Mouse (Mus musculus) left cerebral cortex, adult 8-10 months (tissue): ENCODE results near the gene Atp6v1fnb. TPM values are rescaled to one million over a fixed set of nuclear protein-coding genes. Genes with fewer than 3 reads are reported as not detected.

Experiments
- DNase-seq, 2 experiments: peaks; one replicate each; pipeline ENCODE4 v3.0.0; 2022; ENCODE audit warnings: low spot score in 2 of 2
- total RNA-seq, 4 experiments: library from RNA; stranded (reverse); gene quantifications; 2 replicates each; pipeline ENCODE4 v1.2.4; 2022

The Atp6v1fnb gene
- total RNA-seq, 4 experiments from 2014 or later = 0.57 to 0.89 TPM; not detected in 2

DNA sequence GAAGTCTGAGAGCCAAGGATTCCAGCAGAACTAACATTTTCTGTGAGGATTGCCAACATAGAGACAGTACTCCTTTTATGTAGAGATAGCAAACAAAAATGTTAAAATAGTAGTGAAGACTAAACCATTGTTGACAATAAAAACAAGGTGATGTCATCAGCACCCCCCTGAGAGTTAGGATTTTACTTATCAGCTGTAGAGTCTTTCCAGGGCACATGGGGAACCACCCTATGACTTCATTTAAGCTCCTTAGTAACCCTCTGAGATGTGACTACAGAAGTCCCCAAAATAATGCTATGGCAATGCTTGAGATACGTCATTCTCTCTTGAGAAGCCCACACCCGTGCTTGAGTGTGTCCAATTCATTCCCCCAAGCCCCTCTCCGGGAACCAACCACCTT is 7.8 kb upstream of the Atp6v1fnb start:
- no peak for DNase-seq

DNA sequence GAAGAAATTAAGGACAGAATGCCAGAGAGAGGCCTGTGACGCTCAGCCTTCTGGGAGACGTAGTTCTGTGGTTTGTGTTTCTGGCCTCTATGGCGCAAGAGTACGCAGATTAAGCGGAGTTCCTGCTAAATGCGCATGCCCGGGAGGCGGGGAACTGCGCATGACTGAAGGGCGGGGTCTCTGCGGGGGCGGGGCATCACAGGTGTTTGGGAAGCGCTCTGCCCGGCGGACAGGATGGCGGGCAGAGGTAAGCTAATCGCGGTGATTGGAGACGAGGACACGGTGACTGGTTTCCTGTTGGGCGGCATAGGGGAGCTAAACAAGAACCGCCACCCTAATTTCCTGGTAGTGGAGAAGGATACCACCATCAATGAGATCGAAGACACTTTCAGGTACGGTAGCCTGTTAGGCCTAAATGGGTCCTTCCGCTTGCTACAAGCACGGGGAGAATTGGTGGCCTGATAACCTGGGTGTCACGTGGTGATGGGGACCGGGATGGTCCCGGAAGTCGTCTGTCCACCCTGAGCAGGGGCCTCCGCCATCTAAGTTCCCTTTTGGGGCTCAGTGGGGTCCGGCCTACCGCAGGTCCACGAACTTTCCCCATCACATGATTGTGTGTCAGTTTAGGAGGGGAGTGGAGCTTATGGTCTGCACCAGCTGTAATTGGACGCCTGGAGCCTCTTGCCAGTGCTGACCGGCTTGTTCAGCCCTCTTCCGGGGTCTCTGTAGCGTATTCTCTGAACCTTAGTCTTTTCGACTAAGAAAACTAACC is 3.5 kb upstream of the Atp6v1fnb start, which contains the start of gene Atp6v1f:
Atp6v1f (plus strand) TSS at position 136 of the 772 bp plus-strand sequence.
- DNase-seq = peak; percentile 82 to 90

DNA sequence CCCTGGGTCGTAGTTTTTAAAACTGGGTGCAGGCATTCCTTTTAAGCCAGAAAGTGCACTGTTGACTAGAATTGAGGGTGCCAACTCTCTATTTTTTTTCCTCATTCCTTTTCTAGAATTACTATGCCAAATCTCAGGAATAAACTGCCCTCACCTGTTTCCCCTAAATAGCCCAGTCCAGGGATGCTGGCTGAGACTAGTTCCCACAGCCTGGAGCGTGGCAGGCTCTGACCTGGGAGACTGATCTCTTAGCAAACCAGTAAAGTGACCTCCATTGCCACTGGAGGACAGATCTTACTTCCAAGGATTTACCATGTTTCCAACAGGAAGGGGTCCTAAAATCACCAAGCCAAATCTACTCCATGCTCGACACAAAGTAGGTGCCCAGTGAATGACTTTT is 2.4 kb upstream of the Atp6v1fnb start:
- DNase-seq = no peak

GRCm38 (mm10) chr6:29473941-29474691 is 2.9 kb downstream of the Atp6v1fnb start:
- DNase-seq = peak; percentile 52 to 81

DNA sequence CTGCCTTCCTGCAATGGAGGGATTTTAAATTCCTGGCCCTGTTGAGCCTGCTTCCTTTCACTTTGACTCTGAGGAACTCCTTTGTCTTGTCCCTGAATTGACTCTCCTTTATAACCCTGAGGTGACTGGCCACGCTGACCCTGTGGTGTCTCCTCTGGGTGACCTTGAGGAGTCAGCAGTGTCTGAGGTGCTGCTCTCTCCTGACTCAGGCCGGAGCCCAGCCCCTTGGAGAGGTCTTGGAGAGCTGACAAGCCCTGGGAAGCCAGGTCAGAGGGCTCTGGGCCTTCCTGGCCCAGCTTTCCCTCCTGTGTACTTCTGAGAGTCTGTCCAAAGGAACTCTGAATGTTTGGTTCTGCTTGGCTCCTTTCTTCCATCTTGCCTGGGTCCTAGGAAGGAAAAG is 3.5 kb downstream of the Atp6v1fnb start:
- DNase-seq = no peak

- DNase-seq = no peak
These were observed 11.5 kb downstream of the Atp6v1fnb start for GRCm38 (mm10) chr6:29482691-29483090.

DNA sequence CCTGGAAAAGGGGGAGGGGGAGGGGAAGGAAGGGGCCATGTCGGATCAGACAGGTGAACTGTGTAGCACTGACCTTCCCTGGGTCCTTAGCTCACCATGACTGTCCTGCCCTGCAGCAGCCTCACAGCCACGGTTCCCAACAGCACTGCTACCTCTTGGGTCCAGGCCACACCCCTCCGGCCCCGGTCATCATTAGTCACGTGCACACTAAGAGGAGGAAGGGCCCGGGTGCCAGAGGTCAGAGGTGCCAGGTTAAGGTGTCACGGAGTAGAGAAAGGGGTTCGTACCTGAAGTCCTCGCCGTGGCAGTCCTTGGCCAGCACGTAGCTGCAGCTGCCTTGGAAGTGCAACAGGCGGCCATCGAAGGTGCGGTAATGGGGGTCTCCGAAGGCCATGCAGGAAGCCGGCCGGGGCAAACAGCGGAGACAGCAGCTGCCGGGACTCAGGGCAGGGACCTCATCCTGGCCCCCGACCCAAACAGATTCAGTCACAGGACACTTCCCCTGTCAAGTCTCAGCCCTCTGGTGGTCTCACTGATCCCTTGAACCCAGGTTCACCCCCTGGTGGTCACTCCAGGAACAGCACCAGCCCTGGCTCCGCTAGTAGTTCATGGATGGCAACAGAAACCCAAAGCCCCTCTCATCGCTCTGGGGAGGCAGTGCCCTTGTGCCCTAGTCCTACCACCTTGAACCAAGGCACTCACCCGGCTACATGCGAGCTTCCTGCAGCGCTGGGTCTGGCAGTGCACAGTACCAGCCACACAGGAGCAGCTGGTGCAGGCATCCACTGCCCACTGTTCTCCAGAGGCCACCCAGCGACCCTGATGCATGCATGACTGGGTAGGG is 13.7 kb downstream of the Atp6v1fnb start:
- peak in 1 of 2 experiments; percentile 42 for DNase-seq

GRCm38 (mm10) chr6:29485951-29486350 is 14.7 kb downstream of the Atp6v1fnb start:
- no peak for DNase-seq

DNA sequence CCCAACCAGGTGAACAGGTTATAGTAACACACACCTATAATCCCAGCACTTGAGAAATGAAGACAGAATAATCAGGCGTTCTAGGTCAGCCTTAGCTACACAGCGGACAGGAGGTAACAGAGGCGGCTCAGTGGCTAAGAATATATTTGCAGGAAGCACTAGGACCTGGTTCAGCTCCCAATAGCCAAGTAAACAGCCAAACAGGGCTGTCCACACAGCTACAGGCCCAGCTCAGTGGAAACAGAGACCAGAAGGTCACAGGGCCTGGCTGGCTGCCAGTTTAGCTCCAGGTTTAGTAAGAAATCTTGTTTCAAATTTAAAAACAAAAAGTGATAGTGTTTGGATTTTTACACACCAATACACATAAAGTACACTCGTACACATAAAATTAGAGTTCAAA is 22.9 kb downstream of the Atp6v1fnb start:
- DNase-seq = no peak

GRCm38 (mm10) chr6:29496270-29496669 is 25.0 kb downstream of the Atp6v1fnb start:
- no peak for DNase-seq

DNA sequence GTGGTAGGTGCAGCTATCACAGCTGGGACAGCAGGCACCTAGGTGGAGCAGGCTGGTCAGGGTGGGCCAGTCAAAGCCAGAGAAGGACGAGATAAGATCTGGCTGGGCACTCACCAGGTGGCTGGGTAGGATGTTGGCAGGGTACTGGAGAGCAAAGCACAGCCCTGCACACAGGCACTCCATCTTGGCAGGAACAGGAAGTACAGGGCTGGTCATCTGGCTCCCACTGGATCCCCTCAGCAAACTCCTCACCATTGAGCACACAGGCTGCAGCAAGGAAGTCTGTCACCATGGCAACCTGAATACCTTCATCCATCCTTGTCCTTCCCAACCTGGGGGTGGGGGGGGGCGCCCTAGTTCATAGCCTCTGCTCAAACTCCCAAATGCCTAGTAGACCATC is 26.6 kb downstream of the Atp6v1fnb start:
- DNase-seq = no peak

DNA sequence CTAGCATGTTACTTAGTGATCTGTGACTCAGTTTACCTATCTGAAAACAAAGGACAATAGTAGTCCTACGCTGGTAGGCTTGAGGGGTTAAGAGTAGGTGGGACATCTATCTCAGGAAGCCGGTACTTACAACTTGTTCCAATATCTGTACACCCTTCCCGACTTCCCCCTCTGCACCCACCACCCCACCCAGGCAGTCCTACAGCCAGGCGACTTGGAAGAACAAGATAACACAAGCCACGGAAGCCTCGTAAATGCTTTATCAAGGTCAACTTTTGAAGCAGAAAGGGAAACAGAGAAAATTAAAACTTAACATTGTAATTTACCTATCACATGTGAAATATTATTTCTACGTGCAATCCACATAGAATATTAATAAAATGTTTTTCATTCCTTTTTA is 28.9 kb downstream of the Atp6v1fnb start:
- DNase-seq = no peak

DNA sequence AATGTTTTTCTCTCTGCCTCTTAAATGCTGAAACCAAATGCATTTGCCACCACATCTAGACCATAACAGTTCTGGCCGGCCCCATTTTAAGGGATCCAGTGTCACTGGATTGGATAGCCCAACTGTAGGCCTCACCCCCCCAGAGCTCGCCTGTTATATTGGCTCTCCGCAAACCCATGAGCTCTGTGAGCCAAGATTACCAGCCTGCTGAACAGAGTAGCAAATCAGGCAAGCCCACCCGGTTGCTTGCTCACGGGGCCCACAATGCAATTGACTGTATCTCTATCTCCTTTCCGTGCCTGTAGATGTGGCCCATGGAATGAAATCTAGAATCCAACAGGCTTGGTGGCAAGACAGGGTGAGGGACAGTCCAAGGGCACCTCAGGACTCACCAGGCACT is 29.6 kb downstream of the Atp6v1fnb start:
- no peak for DNase-seq

GRCm38 (mm10) chr6:29501599-29501998 is 30.4 kb downstream of the Atp6v1fnb start:
- no peak for DNase-seq

DNA sequence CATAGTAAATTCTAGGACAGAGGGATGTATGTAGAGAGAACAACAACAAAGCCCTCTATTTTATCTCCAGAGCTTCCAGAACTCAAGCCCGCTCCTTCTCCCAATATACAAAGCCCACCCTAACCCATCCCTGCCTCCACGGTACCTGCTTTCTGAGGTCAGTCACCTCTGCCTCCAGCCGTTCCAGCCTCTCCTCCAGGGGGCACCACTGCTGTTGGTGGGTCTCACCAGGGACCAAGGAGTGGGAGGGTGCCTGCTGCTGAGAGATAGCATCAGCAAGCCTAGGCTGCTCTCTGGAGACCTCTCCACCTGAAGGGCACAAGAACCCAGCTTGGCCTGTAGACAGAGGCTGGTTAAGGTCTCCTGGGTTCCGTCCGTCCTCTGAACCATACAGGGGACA is 34.3 kb downstream of the Atp6v1fnb start:
- DNase-seq = no peak

DNA sequence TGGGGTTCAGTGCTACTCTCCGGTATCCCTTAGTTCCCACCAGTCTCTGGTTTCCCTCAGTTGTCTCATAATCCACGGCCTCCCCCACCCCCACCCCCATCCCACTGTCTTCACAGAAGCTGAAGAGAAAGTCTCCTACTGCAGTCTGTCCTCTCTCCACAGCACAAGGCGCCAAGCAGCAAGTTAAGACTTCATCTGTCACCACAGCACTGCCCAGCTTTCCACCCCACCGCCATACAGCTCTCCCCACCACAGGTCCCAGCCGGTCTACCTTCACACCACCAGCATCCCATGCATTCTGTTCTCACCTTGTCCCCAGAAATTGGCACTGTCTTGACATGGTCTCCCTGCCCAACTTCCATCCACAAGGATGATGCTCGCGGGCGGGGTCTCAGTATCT is 35.6 kb downstream of the Atp6v1fnb start:
- no peak for DNase-seq

DNA sequence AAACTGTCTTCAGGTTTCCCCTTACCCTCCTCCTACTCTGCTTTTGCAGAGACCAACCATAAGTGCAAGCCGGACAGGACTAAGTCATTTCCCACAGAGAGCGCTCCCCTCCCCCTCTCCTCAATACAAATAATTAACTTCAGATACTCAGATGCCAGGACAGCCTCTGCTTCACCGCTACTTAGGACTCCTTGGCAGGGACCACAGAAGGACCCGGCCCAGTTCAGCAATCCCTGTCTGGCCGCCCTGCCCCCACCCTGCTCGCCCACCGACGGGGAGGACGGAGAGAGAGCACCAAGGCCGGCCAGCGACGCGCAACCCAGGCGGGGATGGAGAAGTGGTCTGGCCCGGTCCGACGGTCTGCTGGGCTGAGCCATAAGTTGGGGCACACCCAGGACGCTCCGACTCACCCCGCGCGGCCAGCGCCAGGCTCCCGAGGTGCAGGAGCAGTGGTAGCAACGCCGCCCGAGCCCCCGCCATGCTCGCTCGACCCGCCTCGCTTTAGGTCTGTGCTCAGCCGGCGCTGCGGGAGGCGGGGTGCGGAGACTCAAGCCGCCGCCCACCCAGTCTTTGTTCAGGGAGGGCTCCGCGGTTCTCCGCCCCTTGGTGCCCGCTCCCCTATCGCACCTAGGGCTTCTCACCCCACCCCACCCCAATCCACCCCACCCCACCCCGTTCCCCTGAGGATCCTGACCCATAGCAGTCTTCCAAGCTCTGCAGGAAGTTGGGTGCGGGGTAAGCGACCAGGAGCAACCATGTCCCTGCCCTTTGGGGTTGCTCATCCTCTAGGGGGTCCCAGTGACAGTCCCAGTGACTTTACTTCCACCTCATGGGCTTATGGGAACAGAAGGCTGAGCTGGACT is 36.4 kb downstream of the Atp6v1fnb start, which contains the start of gene Kcp:
Kcp (minus strand) TSS at position 506 of the 863 bp plus-strand sequence.
- no peak for DNase-seq

GRCm38 (mm10) chr6:29509086-29509485 is 37.8 kb downstream of the Atp6v1fnb start:
- DNase-seq = no peak

DNA sequence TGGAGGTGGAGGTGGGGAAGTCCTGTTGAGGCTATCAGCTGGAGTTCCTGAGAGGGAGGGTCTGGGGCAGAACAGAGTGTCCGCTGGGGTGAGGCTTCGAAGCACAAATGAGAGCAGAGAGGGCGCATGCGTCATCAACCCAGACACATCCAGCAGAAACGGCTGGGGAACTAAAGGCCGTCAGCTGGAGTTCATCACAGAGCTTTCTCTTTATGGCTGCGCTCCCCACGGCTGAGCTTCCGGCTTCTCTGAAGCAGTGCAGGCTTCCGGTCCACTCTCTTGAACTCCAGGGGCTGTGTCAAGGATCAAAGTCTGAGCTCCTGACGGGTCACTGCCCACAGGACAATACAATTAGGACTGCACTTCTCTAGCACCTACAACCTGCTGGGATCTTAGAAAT is 42.0 kb downstream of the Atp6v1fnb start:
- DNase-seq = no peak

DNA sequence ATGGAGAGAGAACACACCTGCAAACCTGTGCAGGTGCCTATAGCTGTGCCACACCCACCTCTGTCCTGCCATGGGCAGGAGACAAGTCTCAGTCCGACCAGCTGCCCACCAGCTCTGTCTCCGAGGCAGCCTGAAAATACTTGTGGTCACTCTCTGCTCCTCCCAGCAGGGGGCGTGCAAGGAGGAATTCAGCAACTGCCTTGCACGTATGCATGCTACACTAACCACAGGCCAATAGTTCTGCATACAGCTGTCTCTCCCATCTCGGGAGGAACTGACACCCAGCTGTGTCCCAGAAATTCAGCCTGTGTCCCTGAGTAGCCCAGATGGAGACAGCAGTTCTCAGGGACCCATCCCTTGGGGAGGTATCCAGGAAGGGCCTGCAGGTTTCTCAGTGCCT is 45.9 kb downstream of the Atp6v1fnb start:
- peak; percentile 34 to 37 for DNase-seq
